Mouse (Mus musculus) cerebellum, adult 11 months (tissue): ENCODE results near the gene Dnm1.

Source experiments
- DNase-seq: peaks from one replicate; pipeline ENCODE4 v3.0.0; 2022

The Dnm1 gene

DNA sequence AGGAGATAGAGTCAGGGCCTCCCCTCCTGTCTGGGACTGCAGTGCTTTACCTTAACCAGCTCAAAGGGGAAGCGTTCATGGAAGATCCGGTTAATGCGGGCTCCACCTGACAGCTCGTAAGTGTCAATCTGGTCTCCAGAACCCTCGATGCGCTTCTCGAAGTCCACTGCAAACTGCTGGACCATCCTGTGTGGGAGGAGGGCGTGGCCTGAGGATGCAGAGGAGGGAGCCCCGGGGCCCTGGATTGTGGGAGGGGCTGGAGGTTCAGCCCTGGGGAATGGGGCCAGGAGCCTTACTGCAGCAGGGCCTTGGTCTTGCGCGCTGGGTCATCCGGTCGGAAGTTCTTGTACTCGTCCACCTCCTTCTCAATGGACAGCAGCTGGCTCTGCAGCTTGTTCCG, 17.2 kb downstream of the Dnm1 start:
- DNase-seq = no peak

DNA sequence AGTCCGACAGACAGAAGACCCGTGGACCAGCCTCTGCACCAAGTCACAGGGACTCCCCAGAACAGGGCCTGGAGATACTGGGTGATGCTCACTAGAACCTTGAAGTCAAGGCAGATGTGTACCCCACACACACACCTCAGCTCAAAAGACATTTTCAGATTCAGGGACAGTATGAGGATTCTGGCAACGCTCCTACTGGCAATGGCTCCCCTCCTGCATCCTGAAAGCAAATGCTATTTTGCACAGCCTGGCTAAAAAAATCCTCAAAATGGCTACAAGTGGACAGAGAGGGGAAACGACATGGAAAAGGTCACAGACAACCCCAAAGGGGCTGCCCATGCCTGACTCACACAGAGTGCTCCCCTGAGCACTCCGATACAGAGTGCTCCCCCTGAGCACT, 21.0 kb downstream of the Dnm1 start:
- DNase-seq = no peak

DNA sequence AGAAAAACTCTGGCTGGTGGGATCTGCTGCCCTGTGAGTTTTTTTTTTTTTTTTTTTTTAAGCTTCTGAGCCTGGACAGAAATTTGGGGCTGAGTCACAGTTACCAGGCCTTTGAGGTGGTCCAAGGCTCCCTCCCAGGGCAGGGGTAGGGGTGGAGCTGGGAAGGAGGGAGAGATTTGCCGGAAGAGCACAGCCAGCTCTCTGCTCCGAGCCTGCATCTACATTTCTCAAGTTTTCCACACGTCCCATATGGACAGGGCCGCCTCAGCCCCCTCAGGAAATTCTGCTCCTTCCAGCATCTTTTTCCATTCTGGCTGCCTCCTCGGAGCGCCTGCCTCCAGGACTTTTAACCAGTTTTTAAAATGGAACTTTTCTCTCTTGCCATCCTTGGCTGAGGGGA, 23.6 kb downstream of the Dnm1 start:
- DNase-seq = no peak

DNA sequence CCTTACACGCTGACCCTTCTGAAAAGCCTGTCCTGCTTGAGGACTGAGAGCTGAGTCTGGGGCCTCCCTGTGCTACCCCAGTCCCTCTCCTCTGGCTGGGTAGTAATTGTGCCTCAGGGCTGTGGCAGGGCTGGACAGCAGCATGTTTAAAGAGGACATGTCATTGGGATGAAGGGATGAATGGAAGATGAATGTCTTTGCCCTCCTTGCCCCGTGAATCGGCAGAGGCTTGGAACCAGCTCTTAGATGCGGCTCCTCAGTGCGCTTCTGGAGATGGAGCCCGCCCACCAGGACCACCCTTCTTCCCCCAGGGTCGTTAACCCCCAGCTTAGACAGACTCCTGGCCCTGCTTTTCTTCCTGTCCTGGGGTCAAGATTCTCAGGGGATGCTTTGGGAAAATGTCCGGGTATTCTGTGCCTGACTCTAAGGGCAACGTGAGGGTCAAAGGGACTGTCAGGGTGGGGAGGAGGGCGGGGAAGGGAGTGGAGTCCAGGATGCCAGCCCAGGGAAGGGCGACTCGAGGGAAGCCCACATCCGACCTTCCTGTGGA, 24.2 kb downstream of the Dnm1 start:
- no peak for DNase-seq

DNA sequence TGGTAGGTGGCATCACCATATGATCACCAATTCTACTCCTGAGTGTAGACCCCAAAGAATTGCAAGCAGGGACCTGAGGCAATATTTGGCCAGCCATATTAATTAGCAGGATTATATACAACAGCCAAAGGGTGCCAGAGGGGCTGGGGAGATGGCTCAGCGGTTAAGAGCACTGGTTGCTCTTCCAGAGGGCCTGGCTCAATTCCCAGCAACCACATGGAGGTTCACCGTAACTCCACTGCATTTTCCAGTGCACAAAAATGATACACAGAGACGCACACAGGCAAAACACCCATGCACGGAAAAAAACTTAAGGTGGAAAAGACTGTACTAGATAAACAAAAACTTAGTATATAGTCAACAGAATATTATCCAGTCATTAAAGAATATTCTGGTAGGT, 25.9 kb downstream of the Dnm1 start:
- DNase-seq = no peak

DNA sequence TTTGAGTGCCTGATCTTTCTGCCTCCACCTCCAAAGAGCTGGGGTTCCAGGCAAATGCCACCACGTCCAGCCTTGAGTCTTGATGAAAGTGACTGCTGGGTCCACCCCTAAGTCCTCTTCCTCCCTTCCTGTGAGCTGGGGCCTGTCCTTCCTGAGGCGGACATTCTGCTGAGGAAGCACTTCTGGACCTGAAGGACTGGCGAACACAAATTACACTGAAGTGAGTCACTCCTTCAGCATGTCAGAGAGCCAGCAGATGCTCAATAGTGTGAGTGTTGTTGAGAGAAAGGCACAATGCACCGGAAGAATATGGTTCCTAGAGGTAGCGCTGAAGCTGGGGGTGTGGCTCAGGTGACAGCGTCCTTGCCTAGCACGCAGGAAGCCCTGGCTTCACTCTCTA, 27.8 kb downstream of the Dnm1 start:
- no peak for DNase-seq

DNA sequence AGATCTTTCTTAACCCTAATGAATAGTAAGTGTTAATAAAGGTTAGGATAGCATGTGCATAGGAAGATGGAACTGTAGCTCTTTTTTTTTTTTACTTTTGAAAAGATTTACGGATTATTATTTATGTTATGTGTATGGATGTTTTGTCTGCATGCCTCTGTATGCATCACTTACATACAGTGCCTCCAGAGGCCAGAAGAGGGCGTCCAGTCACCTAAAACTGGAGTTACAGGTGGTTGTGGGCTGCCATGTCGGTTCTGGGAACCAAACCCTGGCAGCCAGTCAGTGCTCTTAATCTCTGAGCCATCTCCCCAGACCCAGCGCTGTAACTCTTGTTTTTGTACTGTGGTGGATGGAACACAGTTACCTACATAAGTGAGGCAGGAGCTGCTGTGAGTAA, 28.8 kb downstream of the Dnm1 start:
- no peak for DNase-seq

DNA sequence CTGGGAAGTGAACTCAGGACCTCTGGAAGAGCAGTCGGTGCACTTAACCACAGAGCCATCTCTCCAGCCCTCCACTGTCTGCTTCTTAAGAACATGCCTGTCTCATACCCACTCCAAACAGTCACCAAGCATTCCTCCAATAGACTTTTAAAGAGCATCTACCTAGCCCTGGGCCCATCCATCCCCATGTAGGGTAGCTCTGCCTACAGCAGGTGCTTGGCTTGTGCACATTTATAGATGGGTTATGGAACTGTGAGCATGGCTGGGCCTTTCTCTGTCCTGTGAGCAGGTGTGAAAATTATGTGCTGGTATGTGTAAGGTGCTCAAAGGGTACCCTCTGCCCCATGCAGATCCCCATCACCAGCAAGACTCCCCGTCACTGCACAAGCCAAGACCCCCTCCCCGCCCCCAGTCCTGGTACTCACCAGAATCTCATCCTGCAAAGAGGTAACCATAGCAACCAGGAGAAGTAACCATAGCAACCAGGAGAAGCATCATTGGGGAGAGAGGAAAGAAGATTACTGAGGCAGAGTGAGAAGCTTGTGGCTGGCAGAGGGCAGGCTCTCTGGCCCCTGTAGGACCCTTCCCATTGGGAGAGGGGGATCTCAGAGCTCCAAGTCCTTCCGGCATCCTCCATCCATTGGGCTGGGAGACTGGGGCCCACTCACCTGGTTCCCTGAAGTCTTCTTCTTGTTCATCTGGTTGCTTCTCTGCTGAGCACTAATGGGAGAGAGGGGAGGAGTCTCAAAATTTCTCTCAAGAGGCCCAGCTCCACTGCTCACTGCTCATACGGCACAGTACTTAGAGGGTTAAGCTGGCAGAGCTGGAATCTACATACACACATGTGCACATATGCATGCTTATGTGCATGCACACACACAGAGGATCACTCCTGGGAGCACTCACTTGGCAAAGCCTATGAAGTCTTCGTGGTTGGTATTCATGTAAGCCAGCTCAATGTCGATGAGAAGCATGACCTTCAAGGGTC, 30.1 kb downstream of the Dnm1 start:
- no peak for DNase-seq

DNA sequence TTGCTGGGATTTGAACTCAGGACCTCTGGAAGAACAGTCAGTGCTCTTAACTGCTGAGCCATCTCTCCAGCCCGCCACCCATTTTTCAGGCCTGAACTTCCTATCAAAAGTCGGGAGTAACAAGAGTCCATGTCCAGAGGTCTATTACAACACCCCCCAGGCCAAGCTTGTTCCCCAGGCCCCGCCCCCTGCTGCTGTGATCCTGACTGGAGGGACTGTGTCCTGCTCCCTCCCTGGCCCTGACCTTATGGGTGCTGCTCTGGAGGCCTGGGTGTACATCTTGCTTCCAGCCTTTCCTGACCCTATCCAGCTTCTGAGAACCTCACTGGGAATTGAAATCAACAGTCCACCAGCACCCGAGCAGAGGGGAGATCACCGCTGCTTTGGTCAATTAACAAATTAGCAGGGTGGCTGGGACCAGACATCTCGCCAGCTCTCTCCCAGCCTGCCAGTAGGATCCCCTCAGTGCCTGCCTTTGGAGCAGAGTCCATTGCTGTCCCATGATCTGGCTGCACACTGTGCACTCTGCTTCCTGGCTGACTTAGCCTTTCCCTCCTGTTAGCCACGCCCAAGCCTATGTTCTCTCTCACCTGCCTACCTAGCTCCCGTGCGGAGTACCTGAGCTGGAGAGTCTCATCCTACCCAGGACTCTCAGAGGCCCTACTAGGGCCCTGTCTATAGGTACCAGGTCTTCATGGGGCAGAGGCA, 31.4 kb downstream of the Dnm1 start:
- no peak for DNase-seq

DNA sequence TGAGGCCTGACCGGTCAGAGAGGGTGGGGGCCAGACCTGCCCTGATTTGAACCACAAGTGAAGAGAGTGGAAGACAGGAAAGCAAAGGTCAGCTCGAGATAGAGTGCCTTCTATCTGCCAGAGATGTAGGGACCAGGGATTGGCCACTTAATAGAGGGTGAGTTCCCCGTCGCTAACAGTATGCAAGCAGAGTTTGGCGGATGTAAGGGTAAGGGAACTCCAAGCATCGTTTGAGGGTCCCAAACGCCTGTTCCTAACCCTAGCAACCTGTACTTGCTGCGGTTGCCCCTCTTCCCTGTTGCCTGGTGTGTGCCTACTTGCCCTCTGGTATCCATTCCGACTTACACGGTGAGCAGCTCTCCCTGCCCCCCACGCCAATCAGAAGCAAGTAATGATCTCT, 32.4 kb downstream of the Dnm1 start:
- no peak for DNase-seq

DNA sequence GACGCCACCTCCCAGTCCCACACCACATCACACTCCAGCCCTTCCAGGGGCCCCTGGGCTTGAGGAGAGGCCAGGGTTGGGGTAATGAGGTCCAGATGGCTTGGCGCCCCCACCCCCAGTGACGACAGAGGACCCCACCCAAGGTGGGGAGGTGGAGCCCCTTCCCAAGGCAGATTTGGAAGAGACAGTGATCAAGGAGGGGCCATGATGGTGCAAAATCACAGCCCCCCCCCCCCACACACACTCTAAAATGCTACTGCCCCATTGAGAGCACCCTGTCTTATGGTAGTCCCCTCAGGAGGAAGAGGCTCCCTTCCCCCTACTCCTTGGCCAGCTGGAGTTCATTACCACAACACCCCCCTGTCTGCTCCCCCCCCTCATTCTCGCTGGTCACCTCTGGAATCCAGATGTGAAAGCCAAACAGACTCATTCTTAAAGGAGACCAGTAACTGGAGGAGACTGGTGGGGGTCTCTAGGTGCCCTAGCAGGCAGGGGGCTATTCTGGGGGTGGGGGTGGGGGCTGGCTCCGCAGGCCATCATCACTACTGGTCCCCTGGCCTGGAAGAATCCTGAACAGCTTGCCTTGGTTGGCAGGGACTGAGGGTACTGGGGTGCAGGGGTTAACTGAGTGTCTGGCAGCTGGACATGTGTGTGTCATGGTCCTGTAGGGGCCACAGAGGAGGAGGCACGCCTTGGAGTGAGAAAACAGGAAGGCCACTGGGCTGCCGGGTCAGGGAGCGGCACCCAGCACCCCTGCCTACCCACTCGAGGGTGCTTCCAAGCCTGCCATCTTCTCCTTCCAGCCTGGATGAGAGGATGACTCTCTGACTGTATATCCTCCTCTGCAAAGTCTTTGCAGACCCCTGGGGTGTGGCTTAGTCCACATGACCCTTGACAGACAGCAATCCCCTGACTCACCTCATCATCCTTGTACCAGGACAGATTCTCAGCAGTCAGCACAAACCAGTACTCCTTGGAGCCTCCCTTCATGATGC, 33.3 kb downstream of the Dnm1 start:
- DNase-seq = no peak

DNA sequence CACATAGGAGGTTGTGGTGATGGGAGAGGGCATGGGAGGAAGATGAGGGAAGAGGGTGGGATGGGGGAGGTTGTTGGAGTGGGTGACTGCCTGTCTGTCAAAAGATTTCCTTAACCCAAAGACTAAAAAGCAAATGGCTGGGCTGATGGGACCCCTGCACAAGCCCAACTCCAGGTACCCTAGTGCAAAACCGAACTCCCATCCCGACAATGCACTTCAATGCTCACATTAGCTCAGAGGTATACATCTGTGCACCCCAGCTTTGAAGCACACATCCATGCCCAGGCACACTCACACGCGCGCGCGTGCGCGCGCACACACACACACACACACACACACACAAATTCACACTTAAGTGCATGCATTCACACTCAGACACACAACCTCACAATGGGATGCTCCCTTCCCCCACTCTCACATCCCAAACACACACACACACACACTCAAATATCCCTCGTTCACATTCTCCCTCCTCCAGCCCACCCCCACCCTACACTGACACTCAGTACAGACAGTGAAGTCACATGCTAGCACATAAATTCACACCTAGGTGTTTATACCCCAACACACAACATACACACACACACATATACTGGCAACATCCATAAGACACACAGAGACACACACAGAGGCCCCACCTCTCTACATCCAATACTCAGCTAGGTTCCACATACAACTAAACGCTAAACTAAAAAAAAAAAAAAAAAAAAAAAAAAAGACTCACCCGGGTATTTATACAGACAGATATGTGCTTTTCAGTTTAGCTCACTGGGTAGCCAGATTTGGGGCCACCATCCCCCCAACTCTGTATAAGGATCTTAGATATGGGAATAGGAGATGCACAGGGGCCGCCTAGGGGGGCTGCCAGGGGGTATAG, 34.2 kb downstream of the Dnm1 start:
- DNase-seq = no peak

DNA sequence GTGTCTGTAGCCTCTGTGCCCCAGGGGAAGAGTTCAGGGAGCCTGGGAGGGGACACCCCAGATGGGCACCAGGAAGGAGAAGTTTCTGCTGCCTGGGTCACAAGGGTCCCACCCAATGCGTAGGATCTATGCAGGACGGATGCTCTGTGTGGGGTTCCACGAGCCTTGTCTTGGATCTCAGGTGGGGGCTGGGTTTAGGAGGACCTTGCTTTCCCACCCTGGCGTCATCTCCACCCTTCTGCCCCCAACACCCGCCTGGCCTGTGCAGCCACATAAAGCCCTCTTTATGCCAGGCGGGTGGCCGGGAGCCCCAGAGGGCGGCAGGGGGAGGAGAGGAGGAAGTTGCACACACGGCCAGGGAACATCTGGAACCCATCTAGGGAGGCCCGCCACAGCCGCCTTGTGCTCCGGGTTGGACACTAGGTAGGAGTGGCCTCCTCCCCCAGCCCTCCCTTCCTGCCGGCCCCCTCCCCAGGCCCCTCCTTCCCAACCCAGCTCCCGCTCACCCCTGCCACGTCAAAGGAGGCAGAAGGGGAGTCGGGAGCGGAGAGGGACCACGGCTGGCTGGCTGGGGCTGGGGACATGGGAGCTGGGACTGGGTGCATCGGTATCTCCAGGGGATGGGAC, 35.2 kb downstream of the Dnm1 start:
- no peak for DNase-seq

DNA sequence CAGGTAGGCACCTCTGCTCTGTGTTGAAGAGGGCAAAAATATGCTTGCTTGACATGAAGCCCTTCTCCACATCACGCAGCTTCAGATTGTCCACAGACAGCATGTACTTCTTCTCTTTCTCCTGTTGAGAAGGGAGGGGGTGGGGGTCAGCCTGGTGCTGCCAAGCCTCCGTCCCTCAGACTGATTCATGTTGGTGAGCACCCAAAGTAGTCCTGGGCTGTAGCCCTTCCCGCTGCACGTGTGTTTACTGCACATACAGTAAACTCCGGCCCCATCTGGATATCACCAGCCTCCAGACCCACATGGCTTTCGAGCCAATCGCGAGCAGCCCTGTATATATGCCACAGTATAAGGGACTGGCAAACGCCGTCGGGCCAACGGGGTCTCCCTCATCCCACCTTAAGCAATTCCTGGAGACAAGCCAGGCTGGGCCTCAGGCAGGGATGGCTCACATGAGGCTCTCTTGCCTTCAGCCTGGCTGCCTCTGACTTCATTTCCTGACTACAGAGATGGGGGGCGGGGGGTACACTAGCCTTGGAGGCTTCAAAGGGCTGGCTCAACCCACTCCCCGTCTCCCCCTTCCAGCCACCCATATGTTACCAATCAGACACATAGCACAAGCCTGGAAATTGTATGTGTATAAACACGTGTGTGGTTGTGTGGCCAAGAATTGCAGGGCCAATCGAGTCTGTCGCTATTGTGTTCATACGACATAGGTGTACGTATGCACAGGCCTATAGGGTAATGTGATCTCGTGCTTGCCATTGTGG, 36.1 kb downstream of the Dnm1 start:
- no peak for DNase-seq

DNA sequence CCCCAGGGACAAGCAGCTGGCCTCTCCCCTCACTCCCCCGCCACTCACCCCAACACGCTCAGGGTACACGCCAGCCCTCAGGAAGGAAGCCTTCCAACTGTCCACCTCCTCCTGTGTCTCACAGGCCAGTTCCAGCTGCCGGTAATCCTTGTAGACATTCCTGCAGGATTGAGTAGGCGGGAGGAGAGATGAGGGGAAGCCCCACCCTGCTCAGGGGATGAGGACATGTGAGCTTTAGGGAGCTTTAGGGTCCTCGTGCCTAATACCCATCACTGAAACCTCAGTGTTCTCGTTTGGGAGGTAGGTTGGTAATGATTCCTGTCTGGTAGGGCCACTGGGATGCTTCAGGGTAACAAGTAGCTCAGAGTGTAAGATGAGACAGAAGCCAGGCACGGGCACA, 37.4 kb downstream of the Dnm1 start:
- no peak for DNase-seq

DNA sequence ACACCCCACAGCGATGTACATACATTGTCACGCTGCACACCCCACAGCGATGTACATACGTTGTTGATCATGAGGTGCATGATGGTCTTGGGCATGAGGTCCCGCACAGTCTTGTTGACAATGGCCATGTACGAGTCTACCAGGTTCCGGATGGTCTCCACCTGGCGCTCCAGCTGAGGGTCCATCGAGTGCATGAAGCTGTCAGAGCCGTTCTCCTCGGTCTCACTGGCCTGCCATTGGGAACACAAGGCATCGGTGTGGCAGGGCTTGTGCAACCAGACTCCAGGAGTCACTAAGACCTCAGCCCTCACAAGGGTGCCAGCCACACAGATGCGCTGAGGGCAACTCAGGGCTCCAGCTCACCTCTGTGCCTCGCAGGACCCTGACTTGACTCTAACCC, 38.3 kb downstream of the Dnm1 start:
- no peak for DNase-seq

DNA sequence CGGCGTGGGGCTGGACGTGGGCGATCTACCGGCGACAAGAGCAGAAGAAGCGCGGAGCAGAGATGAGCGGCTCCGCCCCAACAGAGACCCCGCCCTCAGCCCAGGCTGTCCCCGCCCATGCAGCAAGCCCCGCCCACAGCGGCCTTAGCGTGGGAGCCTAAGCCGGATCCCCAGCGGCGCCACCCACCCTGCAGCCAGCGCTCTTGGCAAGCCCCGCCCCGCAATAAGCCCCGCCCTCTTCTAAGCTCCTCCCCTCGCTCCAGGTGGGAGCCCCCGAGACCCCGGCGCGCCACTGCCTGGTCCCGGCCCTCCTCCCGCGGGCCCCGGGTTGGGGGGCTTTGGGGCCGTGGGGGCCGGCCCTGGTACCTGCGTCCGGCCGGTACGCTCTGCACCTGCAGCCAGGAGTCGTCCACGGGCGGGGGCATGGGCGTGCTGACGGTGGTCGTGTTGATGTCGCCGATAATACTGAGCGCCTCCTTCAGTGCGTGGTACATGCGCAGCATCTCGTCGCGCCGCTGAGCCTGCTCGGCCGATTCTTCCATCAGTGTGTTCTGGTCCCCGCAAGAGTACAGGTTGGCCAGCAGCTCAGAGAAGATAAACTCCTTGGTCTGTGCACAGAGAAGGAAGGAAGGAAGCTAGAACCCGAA, 40.7 kb downstream of the Dnm1 start:
- no peak for DNase-seq

DNA sequence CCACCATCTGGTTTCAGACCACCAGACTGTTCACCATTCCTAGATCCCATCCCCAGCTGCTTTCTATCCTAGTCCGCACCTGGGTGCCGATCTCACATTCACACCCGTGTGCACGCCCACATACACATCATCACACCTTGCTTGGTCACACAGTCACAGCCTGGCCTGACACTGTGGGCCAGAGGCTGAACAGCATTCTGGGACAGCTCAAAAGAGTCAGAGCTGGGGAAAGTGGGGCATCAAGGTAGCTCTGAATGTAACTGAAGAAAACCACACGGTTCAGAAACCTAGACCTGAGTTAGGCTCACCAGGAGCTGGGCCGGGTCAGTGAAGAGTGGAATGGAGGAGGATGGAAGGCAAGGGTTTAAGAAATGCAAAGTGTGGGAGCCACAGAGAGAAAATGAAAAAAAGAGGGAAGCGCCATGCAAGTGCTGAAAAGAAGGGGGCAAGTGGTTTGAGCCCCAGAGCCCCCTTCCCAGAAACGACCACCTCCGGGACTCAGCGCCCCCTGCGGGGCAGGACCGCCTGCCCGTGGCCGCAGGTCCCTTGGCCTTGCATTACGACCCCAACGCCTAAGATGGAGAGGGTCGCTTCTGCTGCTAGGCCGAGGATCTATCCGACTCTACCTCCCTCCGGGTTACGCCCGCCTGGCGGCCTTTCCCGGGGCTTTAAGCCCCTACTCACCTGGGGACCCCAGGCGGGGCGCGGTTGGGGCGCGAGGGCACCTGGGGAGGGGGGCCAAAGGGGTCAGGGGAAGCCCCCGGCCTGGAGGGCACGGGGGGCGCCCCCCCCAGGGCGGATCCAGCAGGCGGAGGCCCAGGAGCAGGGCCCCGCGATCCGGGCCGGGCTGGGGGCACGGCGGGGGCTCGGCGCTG, 41.5 kb downstream of the Dnm1 start:
- no peak for DNase-seq
